Mouse (Mus musculus): Measurements from ENCODE around the gene Lrrc36. TPM values are rescaled to one million over a fixed set of nuclear protein-coding genes. Genes with fewer than 3 reads are reported as not detected.

Gene Lrrc36
- polyA plus RNA-seq, 1 experiment, result 0.07 TPM

GRCm38 (mm10) chr8:105403467-105403866, 9.9 kb upstream of the Lrrc36 start:
- WGBS, result 79% methylated on average over 8 of the region's 8 CpGs
- TF ChIP-seq POLR2A (IDR thresholded peaks at IDR 0.05; ENCODE audit: low read depth, low read length) (no peak), CTCF (IDR thresholded peaks at IDR 0.05; ENCODE audit: extremely low read depth, insufficient read depth, insufficient read length, insufficient replicate concordance) (no peak)
- no peak for DNase-seq (ENCODE audit: low read depth in 1 of 2, low spot score in 2 of 2)
- Histone ChIP-seq H3K27me3 (ENCODE audit: control insufficient read depth, insufficient read depth, low read length) (no peaks in the 10 kb centered on the region), H3K27ac (ENCODE audit: insufficient read depth, low read length) (no peak overlapping the region), H3K36me3 (ENCODE audit: control insufficient read depth, insufficient read depth, low read length) (no peaks in the 10 kb centered on the region), H3K4me1 (ENCODE audit: control insufficient read depth, insufficient read depth, insufficient read length) (no peaks in the 10 kb centered on the region), H3K4me3 (ENCODE audit: extremely low read depth, insufficient read depth, insufficient read length) (no peak overlapping the region)

DNA sequence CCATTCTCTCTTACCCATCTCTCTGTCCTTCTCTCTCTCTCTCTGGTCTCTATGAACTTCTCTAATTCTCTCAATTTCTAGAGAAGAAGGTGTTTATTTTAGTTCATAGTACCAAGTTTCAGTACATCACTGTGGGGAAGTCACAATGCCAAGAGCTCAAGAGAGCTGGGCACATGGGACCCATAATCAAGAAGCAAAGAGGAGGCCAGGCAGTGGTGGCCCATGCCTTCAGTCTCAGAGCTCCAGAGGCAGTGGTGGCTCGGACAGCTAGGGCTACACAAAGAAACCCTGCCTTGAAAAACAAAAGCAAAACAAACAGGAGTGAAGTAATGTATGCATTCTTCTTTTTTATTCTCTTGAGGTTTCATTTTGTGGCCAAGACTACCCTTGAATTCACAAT, 8.9 kb upstream of the Lrrc36 start:
- H3K4me1 ChIP-seq (ENCODE audit: control insufficient read depth, insufficient read depth, insufficient read length), result no peaks in the 10 kb centered on the region
- 74% methylated on average over 1 of the region's 1 CpGs for WGBS
- no peak for DNase-seq (ENCODE audit: low read depth in 1 of 2, low spot score in 2 of 2)

GRCm38 (mm10) chr8:105406416-105406815, 7.0 kb upstream of the Lrrc36 start:
- WGBS, result 87% methylated on average over 10 of the region's 10 CpGs
- no peaks in the 10 kb centered on the region for H3K36me3 ChIP-seq (ENCODE audit: control insufficient read depth, insufficient read depth, low read length)
- DNase-seq (ENCODE audit: low read depth in 1 of 2, low spot score in 2 of 2), result no peak
- no peaks in the 10 kb centered on the region for H3K27me3 ChIP-seq (ENCODE audit: control insufficient read depth, insufficient read depth, low read length)
- no peaks in the 10 kb centered on the region for H3K4me1 ChIP-seq (ENCODE audit: control insufficient read depth, insufficient read depth, insufficient read length)
- H3K4me3 ChIP-seq (ENCODE audit: extremely low read depth, insufficient read depth, insufficient read length), result no peak overlapping the region
- no peak for TF ChIP-seq CTCF (IDR thresholded peaks at IDR 0.05; ENCODE audit: extremely low read depth, insufficient read depth, insufficient read length, insufficient replicate concordance)
- TF ChIP-seq POLR2A (IDR thresholded peaks at IDR 0.05; ENCODE audit: low read depth, low read length), result no peak
- H3K27ac ChIP-seq (ENCODE audit: insufficient read depth, low read length), result no peak overlapping the region

More for the DNA sequence above, 8.9 kb upstream of the Lrrc36 start:
- Histone ChIP-seq H3K36me3 (ENCODE audit: control insufficient read depth, insufficient read depth, low read length) (no peaks in the 10 kb centered on the region), H3K4me3 (ENCODE audit: extremely low read depth, insufficient read depth, insufficient read length) (no peak overlapping the region), H3K27me3 (ENCODE audit: control insufficient read depth, insufficient read depth, low read length) (no peaks in the 10 kb centered on the region), H3K27ac (ENCODE audit: insufficient read depth, low read length) (no peak overlapping the region)
- TF ChIP-seq POLR2A (IDR thresholded peaks at IDR 0.05; ENCODE audit: low read depth, low read length), result no peak
- TF ChIP-seq CTCF (IDR thresholded peaks at IDR 0.05; ENCODE audit: extremely low read depth, insufficient read depth, insufficient read length, insufficient replicate concordance), result no peak

- WGBS, result 65% methylated on average over 7 of the region's 7 CpGs
- Histone ChIP-seq H3K27me3 (ENCODE audit: control insufficient read depth, insufficient read depth, low read length) (peaks cover 2% of the 10 kb centered on the region), H3K4me3 (ENCODE audit: extremely low read depth, insufficient read depth, insufficient read length) (no peak overlapping the region), H3K36me3 (ENCODE audit: control insufficient read depth, insufficient read depth, low read length) (no peaks in the 10 kb centered on the region), H3K4me1 (ENCODE audit: control insufficient read depth, insufficient read depth, insufficient read length) (no peaks in the 10 kb centered on the region), H3K27ac (ENCODE audit: insufficient read depth, low read length) (no peak overlapping the region)
- no peak for DNase-seq (ENCODE audit: low read depth in 1 of 2, low spot score in 2 of 2)
- TF ChIP-seq POLR2A (IDR thresholded peaks at IDR 0.05; ENCODE audit: low read depth, low read length) (no peak), CTCF (IDR thresholded peaks at IDR 0.05; ENCODE audit: extremely low read depth, insufficient read depth, insufficient read length, insufficient replicate concordance) (no peak)
Observed at GRCm38 (mm10) chr8:105408331-105408730, 5.0 kb upstream of the Lrrc36 start.

DNA sequence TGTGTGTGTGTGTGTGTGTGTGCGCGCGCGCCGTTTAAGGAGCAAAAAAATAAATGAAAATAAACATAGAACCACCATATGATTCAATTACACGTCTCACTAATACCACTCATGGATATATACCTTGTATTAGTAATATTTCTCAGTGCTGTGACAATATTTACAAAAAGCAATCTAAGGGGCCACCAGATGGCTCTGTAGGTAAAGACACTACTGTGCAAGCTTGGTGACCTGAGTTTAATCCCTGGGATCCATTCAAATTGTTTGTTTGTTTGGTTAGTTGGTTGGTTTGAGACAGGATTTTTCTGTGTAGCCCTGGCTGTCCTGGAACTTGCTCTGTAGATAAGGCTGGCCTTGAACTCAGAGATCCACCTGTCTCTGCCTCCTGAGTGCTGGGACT, 3.4 kb upstream of the Lrrc36 start:
- TF ChIP-seq POLR2A (IDR thresholded peaks at IDR 0.05; ENCODE audit: low read depth, low read length) (no peak), CTCF (IDR thresholded peaks at IDR 0.05; ENCODE audit: extremely low read depth, insufficient read depth, insufficient read length, insufficient replicate concordance) (no peak)
- H3K27ac ChIP-seq (ENCODE audit: insufficient read depth, low read length), result no peak overlapping the region
- 95% methylated on average over 6 of the region's 6 CpGs for WGBS
- no peaks in the 10 kb centered on the region for H3K36me3 ChIP-seq (ENCODE audit: control insufficient read depth, insufficient read depth, low read length)
- H3K27me3 ChIP-seq (ENCODE audit: control insufficient read depth, insufficient read depth, low read length), result peaks cover 5% of the 10 kb centered on the region
- H3K4me3 ChIP-seq (ENCODE audit: extremely low read depth, insufficient read depth, insufficient read length), result no peak overlapping the region
- DNase-seq (ENCODE audit: low read depth in 1 of 2, low spot score in 2 of 2), result no peak
- H3K4me1 ChIP-seq (ENCODE audit: control insufficient read depth, insufficient read depth, insufficient read length), result no peaks in the 10 kb centered on the region; the same call in 1 of the 2 replicates

- no peak for TF ChIP-seq CTCF (IDR thresholded peaks at IDR 0.05; ENCODE audit: extremely low read depth, insufficient read depth, insufficient read length, insufficient replicate concordance)
- no peak for TF ChIP-seq POLR2A (IDR thresholded peaks at IDR 0.05; ENCODE audit: low read depth, low read length)
- no peaks in the 10 kb centered on the region for H3K27me3 ChIP-seq (ENCODE audit: control insufficient read depth, insufficient read depth, low read length)
- no peaks in the 10 kb centered on the region for H3K4me1 ChIP-seq (ENCODE audit: control insufficient read depth, insufficient read depth, insufficient read length)
- H3K4me3 ChIP-seq (ENCODE audit: extremely low read depth, insufficient read depth, insufficient read length), result no peak overlapping the region
- DNase-seq (ENCODE audit: low read depth in 1 of 2, low spot score in 2 of 2), result no peak
- WGBS, result 88% methylated on average over 2 of the region's 2 CpGs
- no peaks in the 10 kb centered on the region for H3K36me3 ChIP-seq (ENCODE audit: control insufficient read depth, insufficient read depth, low read length)
- no peak overlapping the region for H3K27ac ChIP-seq (ENCODE audit: insufficient read depth, low read length)
Observed at GRCm38 (mm10) chr8:105418992-105419391, 5.6 kb downstream of the Lrrc36 start.

DNA sequence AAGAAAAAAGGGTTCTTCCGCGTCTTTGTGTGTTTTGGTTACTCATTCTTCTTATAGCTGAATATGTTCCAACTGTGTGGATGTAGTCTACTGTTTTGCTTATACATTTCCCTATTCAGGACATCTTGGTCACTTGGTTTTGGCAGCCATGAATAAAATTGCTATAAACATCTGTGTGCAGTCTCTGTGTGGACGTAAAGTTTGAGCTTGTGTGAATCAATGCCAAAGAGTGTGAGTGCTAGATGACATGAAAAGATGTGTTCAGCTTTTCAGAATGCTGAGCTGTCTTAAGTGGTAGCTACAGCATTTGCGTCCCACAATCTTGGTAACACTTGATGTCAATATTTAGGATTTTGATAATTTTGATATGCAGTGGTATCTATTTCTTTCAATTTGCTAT, 6.4 kb downstream of the Lrrc36 start:
- no peak for TF ChIP-seq CTCF (IDR thresholded peaks at IDR 0.05; ENCODE audit: extremely low read depth, insufficient read depth, insufficient read length, insufficient replicate concordance)
- H3K4me3 ChIP-seq (ENCODE audit: extremely low read depth, insufficient read depth, insufficient read length), result no peak overlapping the region
- H3K27me3 ChIP-seq (ENCODE audit: control insufficient read depth, insufficient read depth, low read length), result no peaks in the 10 kb centered on the region
- no peaks in the 10 kb centered on the region for H3K36me3 ChIP-seq (ENCODE audit: control insufficient read depth, insufficient read depth, low read length)
- no peaks in the 10 kb centered on the region for H3K4me1 ChIP-seq (ENCODE audit: control insufficient read depth, insufficient read depth, insufficient read length)
- 94% methylated on average over 4 of the region's 4 CpGs for whole genome bisulfite sequencing
- no peak overlapping the region for H3K27ac ChIP-seq (ENCODE audit: insufficient read depth, low read length)
- no peak for DNase-seq (ENCODE audit: low read depth in 1 of 2, low spot score in 2 of 2)

Measured in spleen, adult 2 months (tissue).